Mouse (Mus musculus) limb, embryonic 15.5 days (tissue): ENCODE results near the gene F12. TPM values are rescaled to one million over a fixed set of nuclear protein-coding genes. Genes with fewer than 3 reads are reported as not detected.

Experiments
- ATAC-seq: fragments of 200-750 bp; cut with Nextera tagmentation; 2 replicates; pipeline ENCODE4 v1.8.0; 2017; ENCODE audit warnings: low read depth, moderate TSS enrichment; ENCODE audit not compliant: insufficient number of reproducible peaks, low FRiP score, low TSS enrichment
- H3K27ac ChIP-seq: fragments of 300-500 bp; sonication (generic); 2 replicates; pipeline ENCODE4 v1.5.1; 2015; ENCODE audit warnings: moderate library complexity, mild to moderate bottlenecking, inconsistent platforms
- H3K27me3 ChIP-seq: fragments of 300-500 bp; sonication (generic); 2 replicates; pipeline ENCODE4 v1.6.1; 2015; ENCODE audit warnings: inconsistent platforms
- H3K36me3 ChIP-seq: fragments of 300-500 bp; sonication (generic); 2 replicates; pipeline ENCODE4 v1.6.1; 2015; ENCODE audit warnings: inconsistent platforms
- H3K4me1 ChIP-seq: fragments of 300-500 bp; sonication (generic); 2 replicates; pipeline ENCODE4 v1.6.1; 2015; ENCODE audit warnings: inconsistent platforms
- H3K4me2 ChIP-seq: fragments of 300-500 bp; sonication (generic); 2 replicates; pipeline ENCODE4 v1.6.1; 2015; ENCODE audit warnings: mild to moderate bottlenecking, inconsistent platforms
- H3K4me3 ChIP-seq: fragments of 300-500 bp; sonication (generic); 2 replicates; pipeline ENCODE4 v1.5.1; 2015; ENCODE audit warnings: mild to moderate bottlenecking, inconsistent platforms
- H3K9ac ChIP-seq: fragments of 300-500 bp; sonication (generic); 2 replicates; pipeline ENCODE4 v1.6.1; 2015; ENCODE audit warnings: inconsistent platforms
- H3K9me3 ChIP-seq: fragments of 300-500 bp; sonication (generic); 2 replicates; pipeline ENCODE4 v1.6.1; 2016; ENCODE audit warnings: inconsistent platforms
- WGBS: fragments of 180-500 bp; shearing (Covaris S2); methylation state at CpG from one replicate; pipeline ENCODE4 v1.1.7; 2015; 5-methylcytosine and 5-hydroxymethylcytosine counted together
- polyA plus RNA-seq: library from polyadenylated mRNA; unstranded; fragments of >200 nt; fragmentation: Nextera tagmentation; extraction: Ambion mirVana; gene quantifications from 2 replicates; pipeline ENCODE4 v1.2.1, GENCODE M21; 2015

F12 gene
- polyA plus RNA-seq, 1 experiment from 2014 or later = 0.17 TPM

DNA sequence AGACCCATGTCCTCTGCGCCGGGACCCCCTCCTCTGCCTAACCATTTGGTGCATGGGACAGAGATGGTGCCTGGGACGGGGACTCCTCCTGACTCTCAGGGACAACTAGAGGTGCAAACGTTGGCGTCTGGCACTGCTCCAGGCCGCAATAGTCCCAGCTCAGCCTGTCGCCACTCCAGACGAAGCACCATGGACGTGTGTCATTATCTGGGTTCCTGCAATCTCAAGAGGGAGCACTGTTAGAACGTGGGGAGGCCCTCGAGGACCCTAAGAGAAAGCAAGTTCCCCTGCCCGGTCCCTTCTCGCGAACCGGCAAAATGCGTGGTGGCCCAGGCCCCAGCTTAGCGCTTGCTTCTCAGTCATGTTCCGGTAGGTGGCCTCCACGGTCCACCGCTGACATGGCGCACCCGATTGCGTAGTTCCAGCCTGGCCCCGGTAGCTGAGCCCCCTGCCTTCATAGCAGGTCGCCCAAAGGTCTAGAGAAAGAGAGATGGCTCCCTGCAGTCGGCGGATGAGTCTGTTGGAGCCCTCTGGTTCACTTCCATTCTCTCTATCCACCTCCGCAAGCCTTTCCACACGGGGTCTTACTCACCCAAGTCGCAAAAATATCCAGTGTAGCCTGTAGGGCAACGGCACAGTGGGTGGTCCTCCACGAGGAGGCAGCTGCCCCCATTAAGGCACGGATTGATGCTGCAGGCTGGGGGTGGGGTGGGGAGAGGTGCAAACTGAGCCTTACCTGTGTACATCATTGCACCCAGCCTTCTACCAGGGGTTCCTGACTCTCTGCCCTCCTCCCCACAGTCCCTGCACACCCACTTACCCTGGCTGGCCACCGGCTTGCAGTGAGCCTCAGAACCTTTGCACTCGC, 5.4 kb downstream of the F12 start:
- H3K27ac ChIP-seq = no peak overlapping the region
- no peak for ATAC-seq
- 7% methylated on average over 35 of the region's 35 CpGs for WGBS
- no peaks in the 10 kb centered on the region for H3K36me3 ChIP-seq
- peaks cover 24% of the 10 kb centered on the region for H3K4me1 ChIP-seq
- H3K27me3 ChIP-seq = peaks cover 46% of the 10 kb centered on the region
- H3K9ac ChIP-seq = no peak overlapping the region
- no peaks in the 10 kb centered on the region for H3K9me3 ChIP-seq
- H3K4me3 ChIP-seq = peak overlapping the region; percentile 29
- H3K4me2 ChIP-seq = peak overlapping the region; percentile 43

DNA sequence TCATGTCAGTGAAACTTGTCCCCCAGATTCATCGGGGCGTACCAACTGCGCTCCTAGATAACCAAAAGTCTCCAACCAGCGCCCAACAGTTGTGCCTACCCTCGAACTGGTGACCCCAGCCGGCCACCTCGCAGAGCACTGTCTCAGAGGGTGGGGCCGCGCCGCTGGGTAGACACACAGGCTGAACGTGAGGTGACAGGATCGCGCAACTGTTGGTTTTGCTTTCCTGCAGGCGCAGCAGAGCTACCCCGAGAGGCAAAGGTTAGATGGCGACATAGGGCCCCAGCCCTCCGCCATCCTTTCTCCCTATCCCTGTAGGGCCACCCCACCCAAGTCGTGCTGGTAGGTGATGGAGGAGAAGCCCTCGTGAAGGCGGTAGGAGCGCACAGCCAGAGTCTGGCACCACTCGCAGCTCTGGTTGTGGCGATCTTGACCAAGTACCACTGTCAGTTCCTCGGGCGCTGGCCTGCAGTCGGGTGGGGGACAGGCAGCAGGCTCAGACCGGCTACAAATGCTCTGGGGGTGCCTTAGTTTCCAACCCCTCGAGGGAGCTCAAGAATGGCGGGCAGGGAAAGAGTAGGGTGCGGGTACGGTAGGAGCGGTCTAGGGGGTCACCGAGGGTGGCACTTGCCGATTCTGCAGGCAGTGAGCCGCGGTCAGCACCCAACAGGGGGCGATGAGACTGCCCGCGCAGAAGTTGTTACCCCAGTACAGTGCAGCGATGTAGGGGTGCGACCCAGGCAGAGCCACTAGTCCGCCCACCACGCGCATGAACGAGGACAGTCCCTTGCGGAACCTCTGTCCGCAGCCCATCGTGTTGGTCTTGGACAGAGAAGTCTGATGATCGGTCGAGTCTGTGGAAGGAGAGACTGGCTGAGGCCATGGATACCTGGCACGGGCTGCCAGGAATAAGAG, 6.3 kb downstream of the F12 start:
- ATAC-seq = no peak

DNA sequence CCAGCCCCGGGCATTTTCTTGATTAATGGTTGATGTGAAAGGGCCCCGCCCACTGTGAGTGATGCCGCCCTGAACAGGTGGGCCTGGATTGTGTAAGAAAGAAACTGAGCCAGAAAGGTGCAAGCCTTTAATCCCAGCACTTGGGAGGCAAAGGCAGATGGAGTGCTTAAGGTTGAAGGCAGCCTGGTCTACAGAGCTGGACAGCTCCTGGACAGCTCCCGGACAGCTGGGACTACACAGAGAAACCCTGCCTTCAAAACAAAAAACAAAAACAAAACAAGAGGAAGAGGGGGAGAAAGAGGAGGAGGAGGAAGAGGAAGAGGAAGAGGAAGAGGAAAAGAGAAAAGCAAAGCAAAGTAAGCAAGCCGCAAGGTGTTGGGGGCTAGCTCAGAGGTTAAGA, 7.5 kb downstream of the F12 start:
- no peak for ATAC-seq
- peaks cover 52% of the 10 kb centered on the region for H3K27me3 ChIP-seq
- no peak overlapping the region for H3K4me3 ChIP-seq
- no peak overlapping the region for H3K4me2 ChIP-seq
- WGBS = 71% methylated on average over 5 of the region's 5 CpGs
- no peaks in the 10 kb centered on the region for H3K36me3 ChIP-seq
- no peak overlapping the region for H3K9ac ChIP-seq
- no peak overlapping the region for H3K27ac ChIP-seq
- H3K9me3 ChIP-seq = no peaks in the 10 kb centered on the region
- peaks cover 33% of the 10 kb centered on the region for H3K4me1 ChIP-seq

More for the DNA sequence above, 6.3 kb downstream of the F12 start:
- Histone ChIP-seq H3K9ac (no peak overlapping the region), H3K27me3 (peaks cover 46% of the 10 kb centered on the region), H3K4me1 (peaks cover 25% of the 10 kb centered on the region), H3K9me3 (no peaks in the 10 kb centered on the region), H3K36me3 (no peaks in the 10 kb centered on the region), H3K4me2 (peak overlapping the region; percentile 43), H3K27ac (no peak overlapping the region), H3K4me3 (peak overlapping the region; percentile 29)
- 29% methylated on average over 51 of the region's 51 CpGs for WGBS

DNA sequence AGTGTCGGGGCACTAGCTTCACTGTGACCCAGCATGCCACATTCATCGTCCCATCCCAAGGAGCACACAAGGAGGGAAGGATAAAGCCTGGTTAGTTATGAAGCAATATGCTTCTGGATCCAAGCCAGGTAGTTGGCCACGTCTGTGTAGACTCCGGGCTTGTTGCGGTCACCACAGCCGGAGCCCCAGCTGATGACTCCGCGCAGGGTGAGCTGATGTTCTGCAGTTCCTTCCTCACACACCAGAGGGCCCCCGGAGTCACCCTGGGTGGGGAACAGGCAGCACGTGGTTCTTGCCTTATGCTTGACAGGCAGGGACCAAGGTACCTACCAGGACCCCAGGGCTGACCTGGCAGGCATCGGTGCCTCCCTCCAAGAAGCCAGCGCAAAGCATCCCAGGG, 8.6 kb downstream of the F12 start:
- H3K36me3 ChIP-seq = no peaks in the 10 kb centered on the region
- H3K4me2 ChIP-seq = 0 out of 2 replicates have a peak overlapping the region, but pooled peaks have one; percentile 21
- peaks cover 59% of the 10 kb centered on the region for H3K27me3 ChIP-seq
- 9% methylated on average over 12 of the region's 12 CpGs for WGBS
- no peak for ATAC-seq
- H3K4me3 ChIP-seq = no peak overlapping the region
- no peak overlapping the region for H3K27ac ChIP-seq
- no peak overlapping the region for H3K9ac ChIP-seq
- H3K9me3 ChIP-seq = no peaks in the 10 kb centered on the region
- peaks cover 33% of the 10 kb centered on the region for H3K4me1 ChIP-seq

DNA sequence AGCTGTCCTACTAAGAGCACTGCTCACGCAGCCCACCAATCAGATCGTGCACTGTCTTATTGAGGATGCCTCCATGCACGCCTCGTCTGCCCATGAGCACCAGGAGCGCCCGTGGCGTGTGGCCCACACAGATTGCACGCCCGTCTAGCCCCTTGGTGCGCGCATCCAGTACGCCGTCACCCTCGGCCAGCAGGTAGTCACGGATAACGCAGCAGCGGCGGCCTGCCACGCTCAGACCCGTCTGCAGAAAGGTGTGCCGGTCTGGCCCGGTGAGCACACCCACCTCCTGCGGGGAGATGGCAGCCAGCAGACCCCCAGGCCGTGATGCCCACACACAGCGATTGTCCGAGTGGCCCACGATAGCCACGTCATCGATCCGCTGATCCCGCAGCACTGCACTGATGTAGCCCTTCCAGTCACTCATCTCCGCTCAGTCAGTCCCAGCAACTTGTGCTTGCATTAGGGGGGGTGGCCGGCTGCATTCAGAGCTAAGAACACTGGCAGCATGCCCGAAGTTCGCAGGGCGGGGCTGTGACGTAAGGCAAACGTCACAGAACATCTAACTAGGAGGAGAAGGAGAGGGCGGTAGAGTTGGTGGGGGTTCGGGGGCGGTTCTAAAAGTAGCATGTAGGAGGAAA, 11.7 kb downstream of the F12 start, which contains the start of gene Pfn3:
Gene Pfn3 (minus strand): TSS at position 490 of the 638 bp plus-strand sequence.
- H3K27me3 ChIP-seq = peaks cover 32% of the 10 kb centered on the region
- peaks cover 15% of the 10 kb centered on the region for H3K4me1 ChIP-seq
- peak within 1 kb of the TSS; percentile 60 for H3K4me2 ChIP-seq
- H3K9me3 ChIP-seq = no peaks in the 10 kb centered on the region
- peak within 1 kb of the TSS; percentile 37 for H3K4me3 ChIP-seq
- H3K36me3 ChIP-seq = no peaks in the 10 kb centered on the region
- ATAC-seq = no peak
- 11% methylated on average over 41 of the region's 41 CpGs for WGBS
- H3K27ac ChIP-seq = no peak within 1 kb of the TSS
- H3K9ac ChIP-seq = 0 out of 2 replicates have a peak within 1 kb of the TSS, but pooled peaks have one; percentile 10

DNA sequence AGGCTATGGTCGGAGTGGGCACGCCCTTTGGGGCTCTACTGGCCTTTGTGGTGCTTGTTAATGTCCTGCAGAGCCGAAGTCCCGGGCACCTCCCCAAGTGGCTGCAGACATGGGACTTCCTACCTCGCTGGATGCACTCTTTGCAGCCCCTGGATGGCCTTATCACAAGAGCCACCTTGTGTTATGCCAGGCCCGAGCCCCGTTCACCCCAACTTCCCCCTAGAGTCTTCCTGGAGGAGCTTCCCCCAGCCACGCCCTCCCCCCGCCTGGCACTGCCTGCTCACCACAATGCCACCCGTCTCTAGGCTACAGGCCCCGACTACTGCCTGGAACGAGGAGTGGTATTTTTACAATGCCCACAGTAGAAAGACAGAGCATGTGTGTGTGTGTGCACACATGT, 13.3 kb downstream of the F12 start:
- Histone ChIP-seq H3K4me1 (peaks cover 13% of the 10 kb centered on the region), H3K4me2 (no peak overlapping the region), H3K27me3 (peaks cover 17% of the 10 kb centered on the region; the same call in 1 of the 2 replicates), H3K9me3 (no peaks in the 10 kb centered on the region), H3K4me3 (no peak overlapping the region), H3K27ac (no peak overlapping the region), H3K36me3 (no peaks in the 10 kb centered on the region), H3K9ac (no peak overlapping the region)
- ATAC-seq = no peak
- 81% methylated on average over 12 of the region's 12 CpGs for WGBS

DNA sequence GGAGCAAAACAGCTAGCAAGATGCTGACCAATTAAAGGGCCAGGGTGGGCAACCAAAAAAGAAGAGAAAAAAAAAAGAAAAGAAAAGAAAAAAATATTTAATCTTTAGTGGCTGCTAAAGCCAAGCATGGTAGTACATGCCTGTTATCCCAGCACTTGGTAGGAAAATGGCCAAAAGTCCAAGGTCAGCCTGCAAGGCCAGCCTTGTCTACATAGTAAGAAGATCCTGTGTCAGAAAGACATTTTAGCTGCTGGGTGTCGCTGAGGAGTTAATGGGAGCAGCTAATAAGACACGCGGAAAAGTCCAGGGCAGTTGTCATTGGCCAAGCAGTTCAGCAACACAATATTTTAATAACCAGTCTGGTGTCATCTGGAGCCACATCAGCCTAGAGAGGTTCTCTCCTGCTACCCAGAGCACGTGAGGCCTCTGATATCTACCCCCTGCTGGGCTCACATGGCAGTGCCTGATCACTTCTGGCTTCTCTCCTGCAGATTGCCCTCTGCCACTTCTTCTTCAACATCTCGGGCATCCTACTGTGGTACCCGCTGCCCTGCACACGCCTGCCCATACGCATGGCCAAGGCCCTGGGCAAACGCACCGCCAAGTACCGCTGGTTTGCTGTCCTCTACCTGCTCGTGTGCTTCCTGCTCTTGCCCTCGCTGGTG, 13.8 kb downstream of the F12 start:
- Histone ChIP-seq H3K36me3 (no peaks in the 10 kb centered on the region), H3K9ac (no peak overlapping the region), H3K27me3 (peaks cover 15% of the 10 kb centered on the region; the same call in 1 of the 2 replicates), H3K4me3 (no peak overlapping the region), H3K4me1 (peaks cover 10% of the 10 kb centered on the region), H3K4me2 (no peak overlapping the region), H3K27ac (no peak overlapping the region), H3K9me3 (no peaks in the 10 kb centered on the region)
- no peak for ATAC-seq
- 84% methylated on average over 13 of the region's 13 CpGs for WGBS

DNA sequence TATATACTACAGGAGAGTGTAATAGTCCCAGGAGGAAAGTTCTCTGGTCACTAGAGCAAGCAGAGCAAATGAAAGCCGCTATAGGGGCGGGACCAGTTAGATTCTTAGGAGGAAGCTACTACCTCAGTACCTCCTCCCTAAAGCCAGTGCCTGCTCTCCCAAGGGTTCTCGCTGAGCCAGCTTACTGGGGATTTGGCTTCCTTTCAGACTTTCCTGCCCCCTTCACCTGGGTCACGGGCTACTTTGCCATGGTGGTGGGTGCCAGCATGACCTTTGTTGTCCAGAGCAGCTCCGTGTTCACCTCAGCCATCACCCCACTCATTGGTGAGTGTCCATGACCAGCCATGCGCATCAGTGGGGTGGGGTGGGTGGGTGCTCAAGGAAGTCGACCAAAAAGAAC, 14.8 kb downstream of the F12 start:
- Histone ChIP-seq H3K36me3 (no peaks in the 10 kb centered on the region), H3K4me3 (no peak overlapping the region), H3K9me3 (no peaks in the 10 kb centered on the region), H3K9ac (no peak overlapping the region), H3K27ac (no peak overlapping the region), H3K4me2 (no peak overlapping the region), H3K4me1 (peaks cover 9% of the 10 kb centered on the region), H3K27me3 (peaks cover 15% of the 10 kb centered on the region; the same call in 1 of the 2 replicates)
- ATAC-seq = no peak
- WGBS = 73% methylated on average over 7 of the region's 7 CpGs

DNA sequence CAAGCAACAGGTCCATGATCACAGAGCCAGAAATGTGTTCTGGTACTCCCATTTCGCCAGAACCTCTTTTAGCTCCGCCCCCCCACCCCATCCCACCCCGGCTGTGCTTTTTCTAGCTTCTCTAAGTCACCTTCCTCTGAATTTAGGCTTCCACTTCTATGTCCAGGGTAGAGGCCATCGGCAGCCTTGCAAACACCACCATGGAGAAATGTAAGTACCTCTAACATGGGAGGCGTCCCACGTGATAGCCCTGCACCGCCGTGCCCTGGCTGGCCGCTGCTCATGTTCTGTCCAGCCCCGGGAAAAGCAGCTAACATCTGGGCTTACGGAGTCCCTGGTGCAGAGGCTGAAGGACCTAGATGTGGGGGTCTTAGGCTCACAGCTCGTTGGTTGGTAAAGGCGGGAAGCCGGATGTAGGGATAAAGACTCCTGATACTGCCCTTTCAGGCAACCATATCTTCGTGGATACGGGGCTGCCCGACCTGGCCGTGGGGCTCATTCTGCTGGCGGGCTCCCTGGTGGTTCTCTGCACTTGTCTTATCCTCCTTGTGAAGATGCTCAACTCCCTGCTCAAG, 18.0 kb downstream of the F12 start:
- H3K9me3 ChIP-seq = no peaks in the 10 kb centered on the region
- H3K27me3 ChIP-seq = peaks cover 10% of the 10 kb centered on the region; the same call in 1 of the 2 replicates
- ATAC-seq = no peak
- H3K4me2 ChIP-seq = no peak overlapping the region
- H3K27ac ChIP-seq = no peak overlapping the region
- H3K4me1 ChIP-seq = peaks cover 10% of the 10 kb centered on the region
- no peak overlapping the region for H3K4me3 ChIP-seq
- H3K9ac ChIP-seq = no peak overlapping the region
- WGBS = 82% methylated on average over 19 of the region's 19 CpGs
- H3K36me3 ChIP-seq = no peaks in the 10 kb centered on the region

DNA sequence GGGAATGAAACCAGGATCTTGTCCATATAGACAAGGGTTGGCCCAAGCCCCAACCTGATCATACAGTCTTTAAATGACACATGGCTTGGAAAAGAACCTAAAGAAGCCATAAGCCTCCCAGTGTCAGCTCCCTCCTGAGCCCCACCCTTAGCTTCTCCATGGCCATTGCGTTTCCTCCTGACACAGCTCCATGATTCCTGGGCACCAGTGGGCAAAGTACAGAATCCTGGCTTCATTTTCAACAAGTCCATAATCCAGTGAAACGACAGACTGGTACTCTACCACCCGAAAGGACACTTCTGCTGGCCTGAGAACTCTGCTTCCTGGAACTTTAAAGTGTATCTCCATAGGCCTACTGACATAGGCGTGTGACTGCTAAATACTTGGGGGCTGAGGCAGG, 19.3 kb downstream of the F12 start:
- H3K27me3 ChIP-seq = peaks cover 6% of the 10 kb centered on the region; the same call in 1 of the 2 replicates
- no peaks in the 10 kb centered on the region for H3K9me3 ChIP-seq
- H3K9ac ChIP-seq = no peak overlapping the region
- no peak for ATAC-seq
- H3K27ac ChIP-seq = no peak overlapping the region
- peaks cover 10% of the 10 kb centered on the region for H3K4me1 ChIP-seq
- 82% methylated on average over 4 of the region's 4 CpGs for WGBS
- no peak overlapping the region for H3K4me3 ChIP-seq
- no peak overlapping the region for H3K4me2 ChIP-seq
- no peaks in the 10 kb centered on the region for H3K36me3 ChIP-seq
